Mouse (Mus musculus): ENCODE measurements around the gene Dthd1.

Dthd1 gene

GRCm38 (mm10) chr5:62813402-62814071, at the start of gene Dthd1:
Gene Dthd1 (plus strand): TSS chr5:62813823.
- no peak for DNase-seq

GRCm38 (mm10) chr5:62764161-62764560, 49.5 kb upstream of the Dthd1 start:
- peak; percentile 14 to 24 for DNase-seq

GRCm38 (mm10) chr5:62765459-62765783, 48.2 kb upstream of the Dthd1 start:
- no peak for DNase-seq

- DNase-seq = peak; percentile 55 to 73
Observed at GRCm38 (mm10) chr5:62765784-62766701, 47.6 kb upstream of the Dthd1 start, which contains the start of gene Arap2. Gene Arap2 (minus strand): TSS chr5:62766159.

GRCm38 (mm10) chr5:62771775-62772599, 41.6 kb upstream of the Dthd1 start:
- no peak for DNase-seq

GRCm38 (mm10) chr5:62777804-62778203, 35.8 kb upstream of the Dthd1 start:
- no peak for DNase-seq

- no peak for DNase-seq
Observed at GRCm38 (mm10) chr5:62778682-62779081, 34.9 kb upstream of the Dthd1 start.

- DNase-seq = no peak
Observed at GRCm38 (mm10) chr5:62786809-62787208, 26.8 kb upstream of the Dthd1 start.

GRCm38 (mm10) chr5:62790921-62791564, 22.6 kb upstream of the Dthd1 start:
- DNase-seq = no peak

GRCm38 (mm10) chr5:62792776-62793175, 20.8 kb upstream of the Dthd1 start:
- no peak for DNase-seq

- DNase-seq = no peak
Observed at GRCm38 (mm10) chr5:62814072-62814414, 420 bp downstream of the Dthd1 start.

- DNase-seq = no peak
Observed at GRCm38 (mm10) chr5:62815741-62816140, 2.1 kb downstream of the Dthd1 start.

- DNase-seq = no peak
Observed at GRCm38 (mm10) chr5:62819567-62819966, 5.9 kb downstream of the Dthd1 start.

- no peak for DNase-seq
Observed at GRCm38 (mm10) chr5:62820363-62821271, 7.0 kb downstream of the Dthd1 start.

- DNase-seq = no peak
Observed at GRCm38 (mm10) chr5:62842955-62843730, 29.5 kb downstream of the Dthd1 start.

GRCm38 (mm10) chr5:62846571-62847131, 33.0 kb downstream of the Dthd1 start:
- no peak for DNase-seq

- DNase-seq = no peak
Observed at GRCm38 (mm10) chr5:62851337-62851736, 37.7 kb downstream of the Dthd1 start.

GRCm38 (mm10) chr5:62854361-62854844, 40.8 kb downstream of the Dthd1 start:
- no peak for DNase-seq

- DNase-seq = no peak
Observed at GRCm38 (mm10) chr5:62857502-62857901, 43.9 kb downstream of the Dthd1 start.

- DNase-seq = no peak
Observed at GRCm38 (mm10) chr5:62858282-62858681, 44.7 kb downstream of the Dthd1 start.
